Mouse (Mus musculus): ENCODE results near the gene Gbx1. TPM values are rescaled to one million over a fixed set of nuclear protein-coding genes. Genes with fewer than 3 reads are reported as not detected.
A peak's percentile ranks its signal among the peaks of the same experiment; 100 is the strongest.

The Gbx1 gene
- polyA plus RNA-seq, 1 experiment from 2014 or later, result 0.06 TPM

- WGBS, result 6% methylated on average over 77 of the region's 77 CpGs
- peaks cover 52% of the 10 kb centered on the region for H3K4me1 ChIP-seq
- peak overlapping the region; percentile 55 for H3K9ac ChIP-seq
- H3K27me3 ChIP-seq, result peaks cover 13% of the 10 kb centered on the region; the same call in 1 of the 2 replicates
- H3K9me3 ChIP-seq, result no peaks in the 10 kb centered on the region
- H3K4me3 ChIP-seq, result peak overlapping the region; percentile 49
- peak overlapping the region; percentile 81 for H3K27ac ChIP-seq
- H3K4me2 ChIP-seq, result peak overlapping the region; percentile 74
- H3K36me3 ChIP-seq, result peaks cover 32% of the 10 kb centered on the region
- ATAC-seq (ENCODE audit: insufficient number of reproducible peaks, low FRiP score, low TSS enrichment, low read depth), result no peak
Observed at GRCm38 (mm10) chr5:24474025-24474722, 52.8 kb downstream of the Gbx1 start.

GRCm38 (mm10) chr5:24472884-24473619 is 54.0 kb downstream of the Gbx1 start:
- peak overlapping the region; percentile 81 for H3K27ac ChIP-seq
- ATAC-seq (ENCODE audit: insufficient number of reproducible peaks, low FRiP score, low TSS enrichment, low read depth), result no peak
- H3K27me3 ChIP-seq, result peaks cover 13% of the 10 kb centered on the region; the same call in 1 of the 2 replicates
- 33% methylated on average over 7 of the region's 7 CpGs for WGBS
- peak overlapping the region; percentile 23; the same call in 1 of the 2 replicates for H3K4me2 ChIP-seq
- H3K9me3 ChIP-seq, result no peaks in the 10 kb centered on the region
- H3K36me3 ChIP-seq, result peaks cover 25% of the 10 kb centered on the region
- peaks cover 52% of the 10 kb centered on the region for H3K4me1 ChIP-seq
- H3K9ac ChIP-seq, result no peak overlapping the region
- H3K4me3 ChIP-seq, result no peak overlapping the region

DNA sequence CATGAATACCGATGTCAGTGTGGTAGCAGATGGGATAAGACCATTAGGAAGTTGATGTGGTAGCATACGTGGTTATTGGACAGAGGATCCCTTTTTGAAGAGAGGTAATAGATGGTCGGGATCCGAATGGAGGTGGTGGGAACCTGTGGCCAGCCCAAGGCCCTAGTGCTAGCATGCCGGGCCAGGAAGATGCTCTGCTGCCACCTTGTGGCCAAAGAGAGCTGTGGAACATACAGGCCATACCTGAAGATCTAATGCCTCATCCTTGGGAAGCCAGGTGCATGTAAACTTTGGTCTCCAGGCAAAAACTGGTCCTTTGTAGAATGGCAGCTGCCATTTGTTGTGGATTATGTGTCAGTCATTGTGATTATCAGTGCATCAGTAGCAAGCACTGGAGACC is 56.4 kb downstream of the Gbx1 start:
- no peak overlapping the region for H3K4me3 ChIP-seq
- 0 out of 2 replicates have a peak, but pooled peaks cover 4% of the 10 kb centered on the region for H3K36me3 ChIP-seq
- peak; percentile 30; the same call in 1 of the 2 replicates for ATAC-seq (ENCODE audit: insufficient number of reproducible peaks, low FRiP score, low TSS enrichment, low read depth)
- H3K9ac ChIP-seq, result no peak overlapping the region
- H3K27me3 ChIP-seq, result peaks cover 13% of the 10 kb centered on the region; the same call in 1 of the 2 replicates
- no peak overlapping the region for H3K4me2 ChIP-seq
- 10% methylated on average over 5 of the region's 5 CpGs for WGBS
- no peaks in the 10 kb centered on the region for H3K9me3 ChIP-seq
- no peak overlapping the region for H3K27ac ChIP-seq
- H3K4me1 ChIP-seq, result peaks cover 52% of the 10 kb centered on the region

GRCm38 (mm10) chr5:24466762-24467161 is 60.2 kb downstream of the Gbx1 start:
- Histone ChIP-seq H3K9me3 (no peaks in the 10 kb centered on the region), H3K36me3 (peaks cover 5% of the 10 kb centered on the region; the same call in 1 of the 2 replicates), H3K4me3 (no peak overlapping the region), H3K9ac (no peak overlapping the region), H3K27me3 (no peaks in the 10 kb centered on the region), H3K4me2 (no peak overlapping the region), H3K4me1 (peaks cover 15% of the 10 kb centered on the region), H3K27ac (no peak overlapping the region)
- 62% methylated on average over 12 of the region's 12 CpGs for WGBS
- no peak for ATAC-seq (ENCODE audit: insufficient number of reproducible peaks, low FRiP score, low TSS enrichment, low read depth)

DNA sequence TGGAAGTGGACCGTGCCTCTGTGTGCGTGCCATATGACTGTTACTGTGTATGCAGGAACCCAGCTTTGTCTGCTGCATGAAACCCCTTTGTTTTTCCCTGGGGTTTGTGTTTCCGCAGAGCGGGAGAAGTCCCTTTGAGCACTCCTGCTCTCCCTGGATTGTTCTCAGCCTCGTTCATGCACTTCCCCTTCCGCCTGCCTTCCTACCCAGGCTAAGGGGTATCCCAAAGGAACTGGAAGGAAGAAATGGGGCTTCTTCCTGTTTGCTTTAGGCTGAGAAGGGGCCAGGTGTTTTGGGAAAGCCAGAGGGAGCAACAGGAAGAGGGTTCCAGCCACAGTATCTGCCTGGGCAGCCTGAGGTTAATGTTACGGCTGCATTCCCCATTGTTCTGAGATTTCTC is 71.4 kb downstream of the Gbx1 start:
- no peak overlapping the region for H3K4me3 ChIP-seq
- ATAC-seq (ENCODE audit: insufficient number of reproducible peaks, low FRiP score, low TSS enrichment, low read depth), result no peak
- H3K4me2 ChIP-seq, result no peak overlapping the region
- WGBS, result 75% methylated on average over 7 of the region's 7 CpGs
- no peaks in the 10 kb centered on the region for H3K27me3 ChIP-seq
- H3K27ac ChIP-seq, result 0 out of 2 replicates have a peak overlapping the region, but pooled peaks have one; percentile 24
- H3K4me1 ChIP-seq, result peaks cover 47% of the 10 kb centered on the region
- H3K9me3 ChIP-seq, result no peaks in the 10 kb centered on the region
- H3K36me3 ChIP-seq, result peaks cover 8% of the 10 kb centered on the region; the same call in 1 of the 2 replicates
- no peak overlapping the region for H3K9ac ChIP-seq

- Histone ChIP-seq H3K36me3 (peaks cover 8% of the 10 kb centered on the region; the same call in 1 of the 2 replicates), H3K9me3 (no peaks in the 10 kb centered on the region), H3K4me3 (no peak overlapping the region), H3K9ac (no peak overlapping the region), H3K4me1 (peaks cover 47% of the 10 kb centered on the region), H3K27me3 (no peaks in the 10 kb centered on the region), H3K27ac (0 out of 2 replicates have a peak overlapping the region, but pooled peaks have one; percentile 24), H3K4me2 (no peak overlapping the region)
- ATAC-seq (ENCODE audit: insufficient number of reproducible peaks, low FRiP score, low TSS enrichment, low read depth), result no peak
- 73% methylated on average over 3 of the region's 3 CpGs for WGBS
Observed at GRCm38 (mm10) chr5:24455076-24455475, 71.9 kb downstream of the Gbx1 start.

GRCm38 (mm10) chr5:24453985-24454303 is 73.1 kb downstream of the Gbx1 start:
- Histone ChIP-seq H3K4me1 (peaks cover 45% of the 10 kb centered on the region), H3K27me3 (no peaks in the 10 kb centered on the region), H3K9ac (0 out of 2 replicates have a peak overlapping the region, but pooled peaks have one; percentile 96), H3K9me3 (no peaks in the 10 kb centered on the region), H3K4me2 (peak overlapping the region; percentile 91), H3K27ac (no peak overlapping the region), H3K36me3 (peaks cover 8% of the 10 kb centered on the region; the same call in 1 of the 2 replicates), H3K4me3 (peak overlapping the region; percentile 81; the same call in 1 of the 2 replicates)
- 10% methylated on average over 2 of the region's 2 CpGs for WGBS
- no peak for ATAC-seq (ENCODE audit: insufficient number of reproducible peaks, low FRiP score, low TSS enrichment, low read depth)

DNA sequence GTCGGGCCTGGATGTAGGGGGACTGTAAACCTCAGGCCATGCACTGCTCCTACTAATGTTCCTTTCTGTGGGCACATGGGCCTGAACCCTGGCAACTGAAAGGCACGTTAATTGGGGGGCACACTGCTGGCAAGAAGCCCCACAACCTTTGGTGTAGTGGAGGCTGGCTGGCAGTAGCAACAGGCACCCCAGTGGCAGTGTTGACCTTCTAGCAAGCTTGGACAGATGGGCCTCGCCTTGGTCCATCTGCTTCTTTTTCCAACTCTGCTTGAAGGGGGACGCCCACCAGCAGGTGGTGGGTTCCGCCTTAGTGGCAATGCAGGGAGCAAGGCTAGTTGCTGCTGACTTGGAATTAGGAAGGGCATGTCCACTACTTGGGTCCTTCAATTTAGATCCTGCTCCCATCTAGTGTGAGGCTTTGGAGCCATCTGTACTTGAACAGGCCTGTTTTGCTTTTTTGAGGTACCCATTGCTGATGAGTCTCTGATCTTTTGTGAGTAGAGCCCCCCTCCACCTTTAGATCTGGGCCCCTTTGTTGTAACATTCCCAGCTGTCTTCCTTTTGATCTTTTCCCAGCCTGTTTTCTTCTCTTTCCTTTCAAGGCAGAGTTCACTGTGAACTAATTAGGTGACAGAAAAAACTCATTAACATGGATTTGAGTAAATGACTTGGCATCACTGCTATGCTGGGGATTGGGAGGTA is 73.6 kb downstream of the Gbx1 start:
- peaks cover 45% of the 10 kb centered on the region for H3K4me1 ChIP-seq
- no peaks in the 10 kb centered on the region for H3K9me3 ChIP-seq
- no peak for ATAC-seq (ENCODE audit: insufficient number of reproducible peaks, low FRiP score, low TSS enrichment, low read depth)
- peak overlapping the region; percentile 92 for H3K27ac ChIP-seq
- H3K4me3 ChIP-seq, result peak overlapping the region; percentile 81
- H3K4me2 ChIP-seq, result peak overlapping the region; percentile 91
- peak overlapping the region; percentile 96 for H3K9ac ChIP-seq
- 4% methylated on average over 5 of the region's 5 CpGs for WGBS
- peaks cover 8% of the 10 kb centered on the region; the same call in 1 of the 2 replicates for H3K36me3 ChIP-seq
- H3K27me3 ChIP-seq, result no peaks in the 10 kb centered on the region

Other genes with a start within 250 kb of the Gbx1 start
- 3.5 and 4.9 TPM in 2 replicates for gene Kcnh2, start 175.6 kb downstream of the Gbx1 start, polyA plus RNA-seq (2015; fragmentation: Nextera tagmentation; extraction: Ambion mirVana)
- 7.5 and 8.0 TPM in 2 replicates for gene Nos3, start 162.4 kb downstream of the Gbx1 start, polyA plus RNA-seq (2015; fragmentation: Nextera tagmentation; extraction: Ambion mirVana)
- 2.0 and 2.8 TPM in 2 replicates for gene Atg9b, start 135.1 kb downstream of the Gbx1 start, polyA plus RNA-seq (2015; fragmentation: Nextera tagmentation; extraction: Ambion mirVana)
- 38.9 and 46.5 TPM in 2 replicates for gene Abcb8, start 133.5 kb downstream of the Gbx1 start, polyA plus RNA-seq (2015; fragmentation: Nextera tagmentation; extraction: Ambion mirVana)
- 0.24 and 0.73 TPM in 2 replicates for gene Asic3, start 113.8 kb downstream of the Gbx1 start, polyA plus RNA-seq (2015; fragmentation: Nextera tagmentation; extraction: Ambion mirVana)
- gene Cdk5, start 103.7 kb downstream of the Gbx1 start, polyA plus RNA-seq (2015; fragmentation: Nextera tagmentation; extraction: Ambion mirVana), result 48.6 and 54.9 TPM in 2 replicates
- 36.7 and 40.0 TPM in 2 replicates for gene Slc4a2, start 103.4 kb downstream of the Gbx1 start, polyA plus RNA-seq (2015; fragmentation: Nextera tagmentation; extraction: Ambion mirVana)
- 108 and 130 TPM in 2 replicates for gene Fastk, start 81.9 kb downstream of the Gbx1 start, polyA plus RNA-seq (2015; fragmentation: Nextera tagmentation; extraction: Ambion mirVana)
- gene Tmub1, start 79.3 kb downstream of the Gbx1 start, polyA plus RNA-seq (2015; fragmentation: Nextera tagmentation; extraction: Ambion mirVana), result 21.3 and 23.9 TPM in 2 replicates
- gene Agap3, start 75.0 kb downstream of the Gbx1 start, polyA plus RNA-seq (2015; fragmentation: Nextera tagmentation; extraction: Ambion mirVana), result 32.4 and 34.1 TPM in 2 replicates
- gene Asb10, start 13.8 kb upstream of the Gbx1 start, polyA plus RNA-seq (2015; fragmentation: Nextera tagmentation; extraction: Ambion mirVana), result 0.99 and 1.8 TPM in 2 replicates
- gene 4931409K22Rik, start 29.6 kb upstream of the Gbx1 start, polyA plus RNA-seq (2015; fragmentation: Nextera tagmentation; extraction: Ambion mirVana), result 0.14 and 0.26 TPM in 2 replicates
- 97.2 and 98.2 TPM in 2 replicates for gene Abcf2, start 50.3 kb upstream of the Gbx1 start, polyA plus RNA-seq (2015; fragmentation: Nextera tagmentation; extraction: Ambion mirVana)
- gene Chpf2, start 59.5 kb upstream of the Gbx1 start, polyA plus RNA-seq (2015; fragmentation: Nextera tagmentation; extraction: Ambion mirVana), result 37.7 and 39.5 TPM in 2 replicates
- 32.4 and 37.2 TPM in 2 replicates for gene Smarcd3, start 97.2 kb upstream of the Gbx1 start, polyA plus RNA-seq (2015; fragmentation: Nextera tagmentation; extraction: Ambion mirVana)
- 31.3 and 32.9 TPM in 2 replicates for gene Nub1, start 158.3 kb upstream of the Gbx1 start, polyA plus RNA-seq (2015; fragmentation: Nextera tagmentation; extraction: Ambion mirVana)
- gene Wdr86, start 203.5 kb upstream of the Gbx1 start, polyA plus RNA-seq (2015; fragmentation: Nextera tagmentation; extraction: Ambion mirVana), result 16.8 and 18.4 TPM in 2 replicates
- gene Crygn, start 230.8 kb upstream of the Gbx1 start, polyA plus RNA-seq (2015; fragmentation: Nextera tagmentation; extraction: Ambion mirVana), result 2.6 TPM in 1 of 2 replicates, not detected in the other